Mouse (Mus musculus) limb, embryonic 13.5 days (tissue): ENCODE measurements around the gene Vapa. TPM values are rescaled to one million over a fixed set of nuclear protein-coding genes. Genes with fewer than 3 reads are reported as not detected.

Experiments used
- ATAC-seq: fragments of 200-750 bp; cut with Nextera tagmentation; 2 replicates; pipeline ENCODE4 v1.8.0; 2017; ENCODE audit warnings: low read depth, moderate number of reproducible peaks, moderate TSS enrichment; ENCODE audit not compliant: low FRiP score
- H3K27ac ChIP-seq: fragments of 300-500 bp; sonication (generic); 2 replicates; pipeline ENCODE4 v1.5.1; 2015; ENCODE audit warnings: inconsistent platforms, mild to moderate bottlenecking, moderate library complexity
- H3K27me3 ChIP-seq: fragments of 300-500 bp; sonication (generic); 2 replicates; pipeline ENCODE4 v1.6.1; 2015; ENCODE audit warnings: mild to moderate bottlenecking, inconsistent platforms
- H3K36me3 ChIP-seq: fragments of 300-500 bp; sonication (generic); 2 replicates; pipeline ENCODE4 v1.6.1; 2015; ENCODE audit warnings: inconsistent platforms, mild to moderate bottlenecking, moderate library complexity
- H3K4me1 ChIP-seq: fragments of 300-500 bp; sonication (generic); 2 replicates; pipeline ENCODE4 v1.6.1; 2015; ENCODE audit warnings: inconsistent platforms
- H3K4me2 ChIP-seq: fragments of 300-500 bp; sonication (generic); replicated peaks from 2 replicates; pipeline ENCODE4 v1.6.1; 2015; ENCODE audit warnings: inconsistent platforms, mild to moderate bottlenecking, moderate library complexity
- H3K4me3 ChIP-seq: fragments of 300-500 bp; sonication (generic); 2 replicates; pipeline ENCODE4 v1.5.1; 2015; ENCODE audit warnings: moderate library complexity, mild to moderate bottlenecking, inconsistent platforms
- H3K9ac ChIP-seq: fragments of 300-500 bp; sonication (generic); 2 replicates; pipeline ENCODE4 v1.6.1; 2015; ENCODE audit warnings: mild to moderate bottlenecking, inconsistent platforms
- H3K9me3 ChIP-seq: fragments of 300-500 bp; sonication (generic); 2 replicates; pipeline ENCODE4 v1.6.1; 2016; ENCODE audit warnings: inconsistent platforms
- WGBS: fragments of 180-500 bp; shearing (Covaris S2); methylation state at CpG from one replicate; pipeline ENCODE4 v1.1.7; 2015; 5-methylcytosine and 5-hydroxymethylcytosine counted together
- polyA plus RNA-seq: library from polyadenylated mRNA; unstranded; fragments of >200 nt; fragmentation: Nextera tagmentation; extraction: Ambion mirVana; gene quantifications from 2 replicates; pipeline ENCODE4 v1.2.1, GENCODE M21; 2015

Gene Vapa
- polyA plus RNA-seq, 1 experiment from 2014 or later: 172 TPM

DNA sequence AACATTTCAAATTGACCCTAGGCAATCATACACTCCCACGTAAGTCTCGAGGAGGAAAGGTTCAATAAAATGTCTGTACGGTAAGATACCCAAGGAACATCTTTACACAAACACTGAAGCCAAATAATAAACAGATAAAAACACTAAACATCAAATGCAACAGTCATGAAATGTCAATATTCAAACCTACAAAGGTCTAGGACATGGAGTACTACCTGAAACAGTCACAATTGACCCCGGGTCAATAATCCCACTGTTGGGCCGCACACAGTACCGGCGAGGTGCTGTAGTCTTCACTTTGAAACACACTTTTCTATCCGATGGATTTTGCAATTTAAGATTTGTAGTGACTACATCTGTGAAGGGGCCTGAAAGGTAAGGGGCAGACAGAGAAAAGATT lies 18.7 kb downstream of the Vapa start:
- no peaks in the 10 kb centered on the region for H3K9me3 ChIP-seq
- ATAC-seq: no peak
- WGBS: 92% methylated on average over 8 of the region's 8 CpGs

DNA sequence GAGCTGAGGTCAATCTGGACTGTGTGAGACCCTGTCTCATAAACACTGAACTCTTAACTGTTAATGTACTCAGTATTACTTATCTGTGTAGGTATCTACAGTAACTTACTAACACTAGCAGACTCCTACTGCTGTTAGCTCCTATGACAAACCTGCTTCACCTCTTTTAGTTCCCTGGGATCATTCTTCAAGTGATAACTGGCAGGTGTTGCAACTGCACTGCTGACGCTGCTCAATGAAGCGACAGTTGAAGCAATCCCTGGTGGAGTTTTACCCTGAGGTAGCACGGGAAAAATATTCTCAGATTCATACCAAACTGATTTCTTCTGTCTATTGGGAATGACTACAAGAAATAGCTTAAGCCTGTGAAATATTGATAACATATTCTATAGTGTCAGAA lies 26.5 kb downstream of the Vapa start:
- Histone ChIP-seq H3K27me3 (no peaks in the 10 kb centered on the region), H3K9ac (no peak overlapping the region), H3K36me3 (peaks cover 26% of the 10 kb centered on the region), H3K4me1 (0 out of 2 replicates have a peak, but pooled peaks cover 2% of the 10 kb centered on the region), H3K4me2 (no peak overlapping the region), H3K4me3 (no peak overlapping the region), H3K27ac (no peak overlapping the region), H3K9me3 (no peaks in the 10 kb centered on the region)
- WGBS: 90% methylated on average over 3 of the region's 3 CpGs
- ATAC-seq: no peak

More for the DNA sequence above, 18.7 kb downstream of the Vapa start:
- Histone ChIP-seq H3K27ac (no peak overlapping the region), H3K4me3 (no peak overlapping the region), H3K27me3 (no peaks in the 10 kb centered on the region), H3K4me1 (peaks cover 18% of the 10 kb centered on the region), H3K4me2 (no peak overlapping the region), H3K9ac (no peak overlapping the region), H3K36me3 (peaks cover 21% of the 10 kb centered on the region)

DNA sequence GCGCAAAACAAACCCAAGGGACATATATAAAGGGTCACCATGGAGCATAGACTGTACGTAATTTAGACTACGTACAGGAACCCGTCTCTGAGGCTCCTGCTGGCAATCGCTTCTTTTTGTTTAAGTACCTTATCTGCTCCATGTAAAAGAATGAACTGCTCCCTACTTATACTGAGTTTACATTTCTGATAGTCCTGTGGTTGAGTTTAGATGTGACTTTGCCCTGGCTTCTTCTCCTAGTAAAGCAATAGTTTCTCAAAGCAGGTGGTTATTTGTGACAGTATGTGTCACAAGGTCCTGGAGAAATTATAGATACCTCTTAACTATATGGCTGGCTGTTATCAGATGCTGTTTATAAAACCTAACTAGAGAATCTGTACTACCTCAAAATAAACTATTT lies 31.9 kb downstream of the Vapa start:
- ATAC-seq: no peak

DNA sequence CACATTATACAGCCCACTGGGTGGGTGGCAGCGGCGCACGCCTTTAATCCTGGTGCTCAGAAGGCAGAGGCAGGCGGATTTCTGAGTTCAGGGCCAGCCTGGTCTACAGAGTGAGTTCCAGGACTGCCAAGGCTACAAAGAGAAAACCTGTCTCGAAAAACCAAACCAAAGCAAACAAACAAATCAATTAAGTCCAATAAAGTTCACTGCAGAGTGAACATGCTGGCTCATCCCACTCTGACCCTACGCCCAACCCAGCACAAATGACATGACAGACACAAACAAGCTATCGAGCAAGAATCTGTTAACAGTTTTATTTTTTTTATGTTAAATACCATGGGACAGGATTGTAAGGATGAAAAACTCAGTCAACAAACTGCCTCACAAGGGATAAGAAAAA lies 33.6 kb downstream of the Vapa start:
- Histone ChIP-seq H3K9me3 (no peaks in the 10 kb centered on the region), H3K4me1 (0 out of 2 replicates have a peak, but pooled peaks cover 4% of the 10 kb centered on the region), H3K4me2 (no peak overlapping the region), H3K36me3 (peaks cover 37% of the 10 kb centered on the region), H3K27ac (no peak overlapping the region), H3K27me3 (no peaks in the 10 kb centered on the region), H3K4me3 (no peak overlapping the region), H3K9ac (no peak overlapping the region)
- ATAC-seq: no peak
- WGBS: 95% methylated on average over 7 of the region's 7 CpGs

More for the DNA sequence above, 31.9 kb downstream of the Vapa start:
- H3K27ac ChIP-seq: no peak overlapping the region
- no peak overlapping the region for H3K4me2 ChIP-seq
- H3K36me3 ChIP-seq: peaks cover 38% of the 10 kb centered on the region
- no peak overlapping the region for H3K4me3 ChIP-seq
- 90% methylated on average over 5 of the region's 5 CpGs for WGBS
- no peaks in the 10 kb centered on the region for H3K27me3 ChIP-seq
- H3K9ac ChIP-seq: no peak overlapping the region
- no peaks in the 10 kb centered on the region for H3K4me1 ChIP-seq
- no peaks in the 10 kb centered on the region for H3K9me3 ChIP-seq

DNA sequence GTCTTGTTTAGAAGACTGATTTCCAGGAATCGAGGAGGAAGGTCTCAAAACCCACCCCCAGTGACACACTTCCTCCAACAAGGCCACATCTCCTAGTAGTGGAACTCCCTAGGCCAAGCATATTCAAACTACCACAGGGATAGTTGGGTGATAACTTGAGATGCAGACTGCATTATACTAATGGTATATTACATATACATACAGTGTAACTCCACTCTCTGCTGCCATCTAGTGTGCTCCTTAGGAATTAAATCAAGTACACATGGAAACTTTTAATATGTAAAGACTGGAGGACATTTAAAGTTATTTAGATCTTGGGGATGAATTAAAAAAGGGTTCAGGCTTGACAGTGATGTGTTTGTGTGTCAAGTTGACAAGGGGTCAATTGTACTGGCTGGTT lies 38.0 kb downstream of the Vapa start:
- no peak overlapping the region; the same call in 1 of the 2 replicates for H3K27ac ChIP-seq
- H3K9ac ChIP-seq: no peak overlapping the region
- H3K4me3 ChIP-seq: no peak overlapping the region
- WGBS: 34% methylated on average over 1 of the region's 1 CpGs
- H3K27me3 ChIP-seq: no peaks in the 10 kb centered on the region
- no peaks in the 10 kb centered on the region for H3K9me3 ChIP-seq
- no peak for ATAC-seq
- H3K36me3 ChIP-seq: peaks cover 16% of the 10 kb centered on the region
- 0 out of 2 replicates have a peak, but pooled peaks cover 5% of the 10 kb centered on the region for H3K4me1 ChIP-seq
- no peak overlapping the region for H3K4me2 ChIP-seq

DNA sequence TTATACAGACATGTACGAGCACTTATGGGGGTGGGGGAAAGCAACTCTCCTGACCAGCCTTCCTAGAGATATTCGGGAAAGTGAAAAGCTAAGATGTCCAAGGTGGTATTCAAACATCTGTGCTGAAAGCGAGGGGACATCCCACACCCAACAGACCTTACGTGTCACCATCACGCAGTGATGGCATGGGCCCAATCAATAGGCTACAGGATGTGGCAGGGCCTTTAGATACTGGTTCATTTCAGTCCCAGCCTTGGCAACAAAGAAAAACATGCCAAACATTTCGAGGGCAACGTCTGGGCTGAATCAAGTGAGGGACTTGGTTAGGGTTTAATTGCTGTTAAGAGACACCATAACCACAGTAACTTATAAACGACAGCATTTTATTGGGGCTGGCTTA lies 38.5 kb downstream of the Vapa start:
- 60% methylated on average over 8 of the region's 8 CpGs for WGBS

DNA sequence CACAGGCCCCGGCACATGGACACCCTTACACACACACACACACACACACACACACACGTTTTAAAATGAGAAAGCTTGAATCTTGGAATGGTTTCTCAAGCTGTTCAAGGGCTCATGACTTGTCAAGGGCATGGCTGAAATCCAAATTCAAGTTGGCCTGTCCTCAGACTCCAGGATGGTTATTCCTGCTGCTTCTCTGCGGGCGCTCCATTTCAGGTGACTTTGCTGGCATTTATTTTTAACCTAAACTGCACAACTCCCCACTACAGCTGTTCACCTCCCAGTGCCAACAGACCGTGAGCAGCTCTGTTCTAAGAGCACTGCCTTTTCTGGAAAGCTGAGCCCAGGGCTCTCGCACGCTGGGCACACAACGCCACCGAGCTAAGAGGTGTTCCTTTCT lies 41.5 kb downstream of the Vapa start:
- Histone ChIP-seq H3K27ac (no peak overlapping the region), H3K27me3 (no peaks in the 10 kb centered on the region), H3K4me3 (no peak overlapping the region), H3K4me1 (0 out of 2 replicates have a peak, but pooled peaks cover 5% of the 10 kb centered on the region), H3K36me3 (no peaks in the 10 kb centered on the region), H3K9me3 (no peaks in the 10 kb centered on the region), H3K9ac (no peak overlapping the region), H3K4me2 (no peak overlapping the region)
- no peak for ATAC-seq
- 83% methylated on average over 9 of the region's 9 CpGs for WGBS

More for the DNA sequence above, 38.5 kb downstream of the Vapa start:
- H3K4me2 ChIP-seq: no peak overlapping the region
- H3K27me3 ChIP-seq: no peaks in the 10 kb centered on the region
- no peak overlapping the region; the same call in 1 of the 2 replicates for H3K27ac ChIP-seq
- no peak overlapping the region for H3K4me3 ChIP-seq
- ATAC-seq: no peak
- H3K9ac ChIP-seq: no peak overlapping the region
- H3K9me3 ChIP-seq: no peaks in the 10 kb centered on the region
- H3K4me1 ChIP-seq: 0 out of 2 replicates have a peak, but pooled peaks cover 5% of the 10 kb centered on the region
- H3K36me3 ChIP-seq: peaks cover 13% of the 10 kb centered on the region

DNA sequence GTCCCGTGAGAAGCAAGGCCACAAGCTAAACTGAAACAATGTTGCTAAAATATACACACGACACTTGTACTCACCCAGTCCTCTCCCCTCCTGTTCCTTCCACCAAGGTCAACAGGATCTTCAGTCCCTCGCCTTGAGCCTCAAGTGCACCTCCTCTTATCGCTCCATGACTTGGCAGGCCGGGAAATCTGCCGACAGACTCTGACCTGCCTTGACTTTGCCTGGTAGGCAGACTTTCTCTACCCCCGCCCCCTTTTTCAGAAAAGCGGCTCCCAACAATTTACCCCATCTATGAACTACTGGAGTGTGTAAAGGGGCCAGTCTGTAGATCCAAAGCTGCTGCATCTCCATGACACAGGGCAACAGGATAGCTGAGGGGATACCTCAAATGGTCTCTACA lies 41.9 kb downstream of the Vapa start:
- H3K4me3 ChIP-seq: no peak overlapping the region
- no peak for ATAC-seq
- 91% methylated on average over 8 of the region's 8 CpGs for WGBS
- H3K27ac ChIP-seq: no peak overlapping the region
- no peaks in the 10 kb centered on the region for H3K9me3 ChIP-seq
- H3K36me3 ChIP-seq: no peaks in the 10 kb centered on the region
- H3K9ac ChIP-seq: no peak overlapping the region
- H3K27me3 ChIP-seq: no peaks in the 10 kb centered on the region
- H3K4me2 ChIP-seq: no peak overlapping the region
- H3K4me1 ChIP-seq: 0 out of 2 replicates have a peak, but pooled peaks cover 5% of the 10 kb centered on the region

DNA sequence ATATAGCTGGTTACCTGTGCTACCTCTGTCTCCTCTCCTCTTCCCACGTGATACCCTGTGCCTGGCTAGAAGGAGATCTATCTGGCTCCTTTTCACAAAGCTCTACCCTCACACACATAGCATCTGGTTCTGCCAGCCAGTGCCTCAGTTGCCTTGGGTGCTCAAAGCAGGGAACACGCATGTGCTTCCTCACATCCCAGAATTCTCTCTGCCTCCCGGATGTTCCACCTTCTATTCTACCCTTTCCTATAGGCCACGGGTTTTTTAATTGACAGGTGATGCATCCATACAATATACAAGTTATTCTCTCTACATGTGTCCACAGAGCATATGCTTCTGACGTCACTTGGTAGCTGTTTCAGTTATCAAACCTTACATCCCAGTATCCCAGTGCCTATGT lies 49.2 kb downstream of the Vapa start:
- no peak overlapping the region for H3K4me3 ChIP-seq
- no peak for ATAC-seq
- no peak overlapping the region for H3K9ac ChIP-seq
- no peaks in the 10 kb centered on the region for H3K27me3 ChIP-seq
- no peaks in the 10 kb centered on the region for H3K9me3 ChIP-seq
- 66% methylated on average over 5 of the region's 5 CpGs for WGBS
- H3K4me2 ChIP-seq: no peak overlapping the region
- no peaks in the 10 kb centered on the region for H3K36me3 ChIP-seq
- H3K4me1 ChIP-seq: no peaks in the 10 kb centered on the region
- no peak overlapping the region for H3K27ac ChIP-seq

DNA sequence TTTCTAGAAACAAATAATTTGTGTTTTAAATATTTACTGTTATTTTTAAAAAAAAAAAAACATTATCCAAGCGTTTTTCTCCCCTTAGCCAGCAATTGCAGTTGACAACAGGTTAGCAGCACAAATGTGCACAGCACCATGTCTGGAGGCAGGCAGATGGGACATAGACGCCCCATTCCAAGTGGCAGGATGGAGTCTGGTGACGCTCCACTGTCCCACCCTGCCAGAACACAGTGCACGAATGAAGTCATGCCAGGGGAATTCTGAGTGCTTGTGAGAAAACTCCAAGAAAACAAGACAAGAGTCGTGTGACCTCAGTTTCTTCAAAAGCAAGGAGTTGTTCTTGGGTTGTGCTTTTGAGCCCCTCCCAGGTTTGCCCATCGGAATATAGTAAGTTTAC lies 50.0 kb downstream of the Vapa start:
- Histone ChIP-seq H3K9ac (no peak overlapping the region), H3K4me2 (no peak overlapping the region), H3K36me3 (no peaks in the 10 kb centered on the region), H3K27me3 (no peaks in the 10 kb centered on the region), H3K27ac (no peak overlapping the region), H3K4me1 (no peaks in the 10 kb centered on the region), H3K4me3 (no peak overlapping the region), H3K9me3 (no peaks in the 10 kb centered on the region)
- 57% methylated on average over 6 of the region's 6 CpGs for WGBS
- no peak for ATAC-seq

DNA sequence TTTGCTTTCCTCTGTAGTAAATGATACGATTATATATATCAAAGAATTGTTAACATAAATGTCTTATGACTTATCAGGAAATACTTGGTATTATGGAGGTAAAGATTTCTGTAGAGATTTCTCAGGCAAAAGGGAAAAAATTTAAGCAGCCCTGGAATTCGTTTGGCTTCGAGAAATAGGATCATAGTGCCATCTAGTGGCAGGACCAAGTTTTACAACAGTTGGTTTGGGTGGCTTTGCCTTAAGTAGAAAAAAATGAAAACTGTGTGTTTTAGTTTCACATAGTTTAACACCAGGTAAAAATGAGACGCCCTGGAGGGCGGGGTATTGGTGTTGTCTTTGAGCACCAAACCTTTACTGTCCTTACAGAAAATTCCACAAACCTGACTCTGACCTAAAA lies 50.6 kb downstream of the Vapa start:
- 3% methylated on average over 5 of the region's 5 CpGs for WGBS
- H3K27ac ChIP-seq: no peak overlapping the region
- H3K36me3 ChIP-seq: no peaks in the 10 kb centered on the region
- H3K9me3 ChIP-seq: no peaks in the 10 kb centered on the region
- no peak overlapping the region for H3K4me2 ChIP-seq
- no peak overlapping the region for H3K9ac ChIP-seq
- peak; percentile 16; the same call in 1 of the 2 replicates for ATAC-seq
- no peaks in the 10 kb centered on the region for H3K4me1 ChIP-seq
- no peaks in the 10 kb centered on the region for H3K27me3 ChIP-seq
- H3K4me3 ChIP-seq: no peak overlapping the region

DNA sequence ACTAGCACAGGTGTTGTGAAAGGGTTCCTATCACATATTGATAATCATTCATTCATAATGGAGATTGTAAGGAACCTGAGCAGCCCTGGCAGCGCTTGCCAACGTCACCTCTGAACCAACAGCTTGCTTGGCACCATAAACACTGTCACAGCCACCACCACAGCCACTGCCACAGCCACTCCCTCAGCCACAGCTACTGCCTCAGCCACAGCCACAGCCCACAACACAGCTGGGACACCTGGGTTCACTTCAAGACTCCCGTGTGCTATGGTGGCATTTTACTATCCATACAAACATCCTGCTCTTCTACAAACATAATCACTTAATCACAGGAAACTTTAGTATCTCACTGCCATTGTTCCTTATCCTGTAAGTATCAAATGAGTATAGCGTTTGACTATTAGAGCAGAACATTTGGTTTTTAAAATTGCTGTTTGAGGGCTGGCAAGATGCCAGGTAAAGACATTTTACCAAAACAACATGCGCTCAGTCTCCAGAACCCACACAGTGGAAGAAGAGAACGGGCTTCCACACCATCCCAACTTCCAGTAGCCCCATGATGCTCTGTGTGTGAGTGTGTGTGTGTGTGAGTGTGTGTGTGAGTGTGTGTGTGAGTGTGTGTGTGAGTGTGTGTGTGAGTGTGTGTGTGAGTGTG lies 51.9 kb downstream of the Vapa start:
- Histone ChIP-seq H3K36me3 (no peaks in the 10 kb centered on the region), H3K4me3 (no peak overlapping the region), H3K27me3 (no peaks in the 10 kb centered on the region), H3K9me3 (no peaks in the 10 kb centered on the region), H3K27ac (no peak overlapping the region), H3K9ac (no peak overlapping the region), H3K4me1 (no peaks in the 10 kb centered on the region), H3K4me2 (no peak overlapping the region)
- 48% methylated on average over 6 of the region's 6 CpGs for WGBS
- no peak for ATAC-seq

DNA sequence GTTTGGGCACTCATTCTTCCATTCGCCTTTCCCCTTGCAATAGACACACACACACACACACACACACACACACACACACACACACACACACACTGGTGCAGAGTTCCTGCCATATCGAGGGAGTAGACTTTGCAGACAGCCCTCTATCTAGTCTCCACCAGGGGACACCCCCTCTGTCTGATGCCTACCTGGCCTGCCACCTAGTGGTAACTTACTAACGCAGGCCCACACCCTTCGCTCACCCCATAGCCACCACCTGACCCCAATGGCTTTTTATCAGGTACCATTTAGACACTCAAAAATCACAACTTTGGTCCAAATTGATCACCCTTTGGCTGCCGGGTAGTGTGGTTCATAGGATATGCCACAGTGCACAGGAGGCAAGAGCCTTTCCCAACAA lies 54.1 kb downstream of the Vapa start:
- Histone ChIP-seq H3K4me3 (no peak overlapping the region), H3K36me3 (no peaks in the 10 kb centered on the region), H3K4me1 (no peaks in the 10 kb centered on the region), H3K27me3 (no peaks in the 10 kb centered on the region), H3K9ac (no peak overlapping the region), H3K9me3 (no peaks in the 10 kb centered on the region), H3K27ac (no peak overlapping the region), H3K4me2 (no peak overlapping the region)
- no peak for ATAC-seq
- WGBS: 47% methylated on average over 5 of the region's 5 CpGs
